Mouse (Mus musculus): ENCODE measurements at regions not wholly inside any gene's neighbourhood (a gene's known extent, or its start where the extent isn't known, plus 50 kb on each side); places are given as distances from the start of the nearest gene placed in this dataset.

DNA sequence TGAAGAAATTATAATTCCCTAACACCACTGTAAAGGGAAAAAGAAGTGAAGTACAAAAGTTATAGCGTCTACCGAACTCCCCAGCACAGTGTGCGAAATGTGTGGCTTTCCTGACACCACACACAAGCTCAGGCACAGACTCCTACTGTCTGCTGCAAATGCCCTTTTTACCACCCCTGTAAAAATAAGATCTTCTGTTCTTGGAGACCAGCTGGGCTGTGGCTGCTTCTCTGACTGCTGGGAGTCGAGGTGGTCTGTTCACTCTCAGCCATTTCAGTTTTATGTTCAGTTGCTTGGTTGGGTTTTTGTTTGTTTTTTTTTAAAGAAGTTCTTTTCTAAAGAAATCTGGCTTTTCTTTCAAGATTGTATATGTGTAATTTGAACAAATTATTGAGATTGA is 409.5 kb downstream of the Fat4 start:
- TF ChIP-seq CTCF (IDR thresholded peaks at IDR 0.05; ENCODE audit: low read depth) (no peak), EP300 (optimal IDR thresholded peaks at IDR 0.05) (no peak)

Data from stomach, postnatal 0 days (tissue).